Mouse (Mus musculus): ENCODE results near the gene Epha4.

DNA sequence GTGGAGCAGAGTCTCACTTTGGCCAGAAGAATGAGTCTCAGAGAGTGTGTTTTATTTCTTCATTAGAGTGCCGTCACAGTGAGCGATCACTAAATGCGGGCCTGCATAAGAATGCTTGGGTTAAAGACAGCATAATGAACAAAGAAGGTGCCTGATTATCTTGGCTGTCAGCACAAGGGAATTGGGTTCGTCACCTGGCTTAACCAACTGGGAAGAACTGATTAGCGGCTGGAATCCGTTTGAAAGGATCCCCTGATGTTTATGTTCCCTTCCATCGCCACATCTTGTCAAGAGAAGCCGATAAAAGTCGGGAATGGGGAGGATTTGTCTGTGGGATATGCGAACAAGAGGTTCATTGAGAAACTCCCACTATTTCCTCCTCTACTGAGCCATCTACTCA, 74.4 kb downstream of the Epha4 start:
- no peak for TF ChIP-seq CTCF (IDR thresholded peaks at IDR 0.05)
- no peak for TF ChIP-seq EP300 (IDR thresholded peaks at IDR 0.05)
